Mouse (Mus musculus) midbrain, embryonic 10.5 days (tissue): ENCODE measurements around the gene Tcf7l2. TPM values are rescaled to one million over a fixed set of nuclear protein-coding genes. Genes with fewer than 3 reads are reported as not detected.

Experiments
- DNase-seq: peaks from one replicate; pipeline ENCODE4 v3.0.0-alpha.2; 2017; ENCODE audit warnings: low spot score
- H3K27ac ChIP-seq: fragments of 300-500 bp; sonication (generic); replicated peaks from 2 replicates; pipeline ENCODE4 v1.5.1; 2016; ENCODE audit warnings: mild to moderate bottlenecking
- H3K27me3 ChIP-seq: fragments of 300-500 bp; sonication (generic); 2 replicates; pipeline ENCODE4 v1.6.1; 2016; ENCODE audit warnings: low read depth, mild to moderate bottlenecking; ENCODE audit not compliant: poor library complexity, severe bottlenecking
- H3K36me3 ChIP-seq: fragments of 300-500 bp; sonication (generic); 2 replicates; pipeline ENCODE4 v1.6.1; 2016; ENCODE audit warnings: mild to moderate bottlenecking, moderate library complexity
- H3K4me1 ChIP-seq: fragments of 300-500 bp; sonication (generic); 2 replicates; pipeline ENCODE4 v1.6.1; 2016
- H3K4me3 ChIP-seq: fragments of 300-500 bp; sonication (generic); 2 replicates; pipeline ENCODE4 v1.5.1; 2016; ENCODE audit warnings: mild to moderate bottlenecking, moderate library complexity
- H3K9me3 ChIP-seq: fragments of 300-500 bp; sonication (generic); replicated peaks from 2 replicates; pipeline ENCODE4 v1.6.1; 2016; ENCODE audit warnings: mild to moderate bottlenecking
- WGBS: fragments of 180-500 bp; shearing (Covaris S2); methylation state at CpG from one replicate; pipeline ENCODE4 v1.1.7; 2016; 5-methylcytosine and 5-hydroxymethylcytosine counted together
- polyA plus RNA-seq: library from polyadenylated mRNA; unstranded; fragments of >200 nt; fragmentation: Nextera tagmentation; extraction: Ambion mirVana; gene quantifications from 2 replicates; pipeline ENCODE4 v1.2.1, GENCODE M21; 2016

Gene Tcf7l2
- polyA plus RNA-seq, 1 experiment from 2014 or later: 180 TPM

DNA sequence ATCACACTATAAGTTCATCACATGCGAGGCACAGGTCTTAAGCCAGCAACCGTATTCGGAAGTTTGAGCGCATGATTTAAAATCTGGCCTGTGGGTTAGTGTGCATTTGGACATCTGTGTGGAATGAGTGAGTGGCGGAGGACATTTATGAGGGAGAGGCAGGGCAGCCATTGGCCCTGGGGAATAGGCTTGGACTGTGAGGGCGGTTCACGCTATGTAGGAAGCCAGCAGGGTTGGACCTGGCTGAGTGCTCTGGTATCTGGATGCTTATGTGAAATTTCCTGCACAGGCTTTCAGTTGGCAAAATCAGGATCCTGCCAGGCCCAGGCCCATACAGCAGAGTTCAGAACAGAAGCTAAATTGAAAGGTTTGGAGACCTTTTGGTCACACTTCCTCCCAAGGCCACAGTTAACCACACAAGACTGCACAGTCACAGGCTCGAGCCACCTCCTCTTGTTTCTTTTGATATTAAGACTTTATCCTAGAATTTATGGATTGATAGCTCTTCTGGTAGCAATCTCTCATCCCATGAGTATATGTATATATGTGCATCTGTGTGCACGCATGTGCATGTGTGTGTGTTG is 89.4 kb downstream of the Tcf7l2 start:
- Histone ChIP-seq H3K27me3 (no peaks in the 10 kb centered on the region), H3K27ac (no peak overlapping the region), H3K4me1 (peaks cover 19% of the 10 kb centered on the region), H3K36me3 (peaks cover 54% of the 10 kb centered on the region), H3K4me3 (no peak overlapping the region), H3K9me3 (0 out of 2 replicates have a peak, but pooled peaks cover 3% of the 10 kb centered on the region)
- 94% methylated on average over 9 of the region's 9 CpGs for WGBS
- no peak for DNase-seq

DNA sequence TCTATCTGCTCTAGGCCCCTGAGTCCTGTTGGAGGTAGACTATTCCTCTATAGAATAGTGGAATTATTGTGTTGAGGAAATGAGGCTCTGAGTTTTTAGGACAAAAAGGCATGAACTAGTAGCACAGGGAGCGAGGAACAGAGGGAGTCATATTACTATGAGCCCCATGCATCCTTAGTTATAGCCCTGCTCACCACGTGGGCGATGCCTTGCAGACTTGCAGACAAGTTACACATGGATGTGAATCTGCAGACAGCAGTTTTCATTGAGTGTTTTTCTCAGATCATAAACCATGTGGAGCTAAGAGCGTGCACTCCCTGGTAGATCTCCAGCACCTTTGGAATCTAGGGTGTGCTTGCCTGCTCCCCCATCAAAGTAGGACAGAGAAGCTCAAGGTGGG is 90.5 kb downstream of the Tcf7l2 start:
- no peak overlapping the region for H3K4me3 ChIP-seq
- WGBS: 88% methylated on average over 4 of the region's 4 CpGs
- H3K9me3 ChIP-seq: 0 out of 2 replicates have a peak, but pooled peaks cover 3% of the 10 kb centered on the region
- no peaks in the 10 kb centered on the region for H3K27me3 ChIP-seq
- H3K27ac ChIP-seq: no peak overlapping the region
- no peak for DNase-seq
- peaks cover 46% of the 10 kb centered on the region for H3K36me3 ChIP-seq
- peaks cover 29% of the 10 kb centered on the region for H3K4me1 ChIP-seq

DNA sequence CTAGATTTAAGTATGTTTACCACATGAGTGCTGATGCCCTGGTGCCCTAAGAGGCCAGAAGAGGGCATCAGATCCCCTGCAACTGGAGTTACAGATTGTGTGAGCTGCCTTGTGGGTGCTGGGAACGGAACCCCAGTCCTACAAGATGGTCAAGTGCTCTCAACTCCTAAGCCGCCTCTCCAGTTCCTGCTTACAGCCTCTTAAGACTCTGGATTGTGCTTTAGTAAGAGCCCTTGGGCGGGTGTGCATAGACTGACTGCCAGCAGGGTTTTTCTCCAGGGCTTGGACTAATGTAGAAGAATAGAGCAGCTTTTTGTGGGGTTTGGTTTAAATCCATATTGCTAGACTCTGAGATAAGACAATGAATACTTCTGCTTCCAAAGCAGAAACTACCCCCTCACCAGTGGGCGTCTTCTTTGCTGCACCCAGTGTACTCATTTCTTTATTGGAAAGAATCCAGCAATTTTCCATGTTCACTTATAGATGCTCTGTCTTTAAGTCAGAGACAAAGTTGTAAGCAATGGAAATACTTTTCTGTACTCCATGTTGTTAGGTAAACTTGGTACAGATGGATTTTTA is 92.3 kb downstream of the Tcf7l2 start:
- H3K4me1 ChIP-seq: peaks cover 37% of the 10 kb centered on the region
- 0 out of 2 replicates have a peak, but pooled peaks cover 3% of the 10 kb centered on the region for H3K9me3 ChIP-seq
- H3K27me3 ChIP-seq: no peaks in the 10 kb centered on the region
- no peak overlapping the region for H3K4me3 ChIP-seq
- H3K27ac ChIP-seq: no peak overlapping the region
- DNase-seq: no peak
- H3K36me3 ChIP-seq: peaks cover 38% of the 10 kb centered on the region
- WGBS: 93% methylated on average over 4 of the region's 4 CpGs

DNA sequence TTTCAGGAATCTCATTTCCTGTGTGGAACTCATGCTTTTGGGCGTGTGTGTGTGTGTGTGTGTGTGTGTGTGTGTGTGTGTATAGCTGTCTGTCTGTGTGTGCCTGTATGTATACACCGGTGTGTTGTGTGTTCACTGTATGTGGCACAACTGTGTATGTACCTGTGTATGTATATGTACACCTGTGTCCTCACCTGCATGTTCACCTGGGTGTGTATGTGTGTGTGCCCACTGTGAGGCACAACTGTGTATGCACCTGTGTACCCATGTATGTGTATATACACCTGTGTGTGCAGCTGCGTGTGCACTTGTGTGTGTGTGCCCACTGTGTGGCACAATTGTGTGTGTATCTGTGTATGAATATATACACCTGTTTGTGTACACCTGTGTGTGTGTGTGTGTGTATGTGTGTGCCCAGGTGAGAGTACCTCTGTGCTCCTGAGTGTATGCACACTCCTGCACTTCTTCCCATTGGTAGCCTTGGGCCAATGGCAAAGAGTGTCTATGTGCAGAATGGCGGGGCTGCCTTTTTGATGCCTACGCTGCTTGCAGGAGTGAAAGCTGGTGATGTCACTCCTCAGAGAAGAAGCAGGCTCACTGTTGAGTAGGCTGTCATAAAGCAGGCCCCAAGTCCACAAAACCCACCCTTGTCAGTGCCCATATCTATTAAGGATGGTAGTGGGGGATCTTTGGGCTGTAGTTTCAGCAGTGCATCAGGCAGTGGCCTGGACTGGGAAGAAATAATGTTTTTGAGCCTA is 95.5 kb downstream of the Tcf7l2 start:
- peak overlapping the region; percentile 42; the same call in 1 of the 2 replicates for H3K27ac ChIP-seq
- peaks cover 24% of the 10 kb centered on the region for H3K36me3 ChIP-seq
- no peak for DNase-seq
- 0 out of 2 replicates have a peak, but pooled peaks cover 3% of the 10 kb centered on the region for H3K9me3 ChIP-seq
- peak overlapping the region; percentile 32; the same call in 1 of the 2 replicates for H3K4me3 ChIP-seq
- WGBS: 90% methylated on average over 5 of the region's 5 CpGs
- no peaks in the 10 kb centered on the region for H3K27me3 ChIP-seq
- H3K4me1 ChIP-seq: peaks cover 59% of the 10 kb centered on the region

DNA sequence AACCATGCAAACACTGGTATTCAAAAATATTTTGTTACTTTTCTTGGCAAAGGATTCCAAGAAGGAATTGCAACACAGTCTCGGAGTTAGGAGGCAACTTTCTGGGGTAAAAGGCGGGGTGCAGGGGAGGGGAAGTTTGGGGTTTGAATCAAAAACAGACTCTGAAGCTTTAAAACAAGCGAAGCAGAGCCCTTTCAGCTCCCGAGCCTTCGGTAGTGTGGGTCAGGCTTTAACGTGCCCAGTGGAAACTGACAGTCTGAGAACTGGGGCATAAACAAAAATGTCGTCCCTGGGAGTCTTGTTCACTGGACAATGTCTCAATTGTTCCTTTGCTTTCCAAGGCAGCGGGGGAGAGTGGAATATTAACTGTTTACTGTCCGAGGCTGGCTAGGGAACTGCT is 96.3 kb downstream of the Tcf7l2 start:
- DNase-seq: peak; percentile 43
- Histone ChIP-seq H3K27ac (peak overlapping the region; percentile 71), H3K9me3 (0 out of 2 replicates have a peak, but pooled peaks cover 3% of the 10 kb centered on the region), H3K4me1 (peaks cover 59% of the 10 kb centered on the region), H3K4me3 (peak overlapping the region; percentile 32; the same call in 1 of the 2 replicates), H3K36me3 (peaks cover 20% of the 10 kb centered on the region), H3K27me3 (no peaks in the 10 kb centered on the region)
- 12% methylated on average over 9 of the region's 9 CpGs for WGBS

DNA sequence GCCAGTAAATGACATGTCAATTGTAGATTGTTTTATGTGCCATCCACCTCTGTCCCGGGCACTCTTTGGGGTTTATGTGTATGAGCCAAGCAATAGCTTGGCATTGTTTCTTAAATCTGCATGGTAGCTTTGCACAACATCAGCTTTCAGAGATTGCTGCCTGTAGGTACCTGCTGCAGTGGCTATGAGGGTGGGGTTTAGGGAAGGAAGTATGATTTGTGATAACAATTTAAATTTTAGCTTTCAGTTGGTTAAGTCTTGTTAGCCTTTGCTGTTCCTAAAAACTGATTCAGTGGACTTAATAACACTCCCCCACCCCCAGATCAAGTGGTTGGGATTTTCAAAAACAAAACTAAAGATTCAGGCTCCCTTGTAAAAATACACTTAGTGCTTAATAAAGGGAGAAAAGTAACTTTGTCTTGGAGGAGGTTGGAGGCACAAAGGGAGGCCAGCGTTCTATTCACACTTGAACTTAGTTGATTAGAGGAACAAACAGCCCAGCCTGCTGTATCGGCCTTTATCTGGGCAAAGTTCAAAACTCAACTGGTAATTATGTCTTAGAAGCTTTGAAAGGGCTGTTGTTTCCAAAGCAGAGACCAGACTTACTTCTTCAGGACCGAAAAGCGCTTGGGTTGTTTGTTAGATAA is 96.9 kb downstream of the Tcf7l2 start:
- DNase-seq: no peak
- H3K4me3 ChIP-seq: no peak overlapping the region
- 54% methylated on average over 5 of the region's 5 CpGs for WGBS

DNA sequence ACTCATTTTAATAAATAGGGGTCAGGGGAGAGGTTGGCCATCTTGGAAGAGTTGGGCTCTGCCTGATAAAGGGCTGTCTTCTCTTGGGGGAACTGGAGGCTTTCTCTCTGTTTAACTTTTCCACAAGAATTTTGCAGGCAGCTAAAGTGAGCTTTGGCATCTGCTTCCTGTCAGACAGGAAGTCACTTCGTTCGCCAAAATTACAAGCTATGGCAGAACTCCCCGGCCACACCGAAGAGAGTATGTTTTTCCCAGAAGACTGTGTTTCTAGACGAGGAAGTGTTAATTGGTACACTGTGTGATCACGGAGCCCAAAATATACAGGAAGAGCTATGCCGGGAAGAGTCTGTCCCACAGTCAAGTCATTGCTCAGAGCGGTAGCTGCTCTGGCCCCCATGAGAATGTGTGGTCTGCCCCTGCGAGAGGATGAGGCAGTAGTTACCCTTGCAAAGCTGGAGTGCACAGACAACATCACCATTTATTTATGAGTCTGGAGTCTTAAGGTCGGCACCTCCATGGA is 97.5 kb downstream of the Tcf7l2 start:
- no peak for DNase-seq
- WGBS: 80% methylated on average over 10 of the region's 10 CpGs
- peaks cover 64% of the 10 kb centered on the region for H3K4me1 ChIP-seq
- peak overlapping the region; percentile 68 for H3K27ac ChIP-seq
- no peak overlapping the region for H3K4me3 ChIP-seq
- no peaks in the 10 kb centered on the region for H3K27me3 ChIP-seq
- H3K36me3 ChIP-seq: peaks cover 9% of the 10 kb centered on the region; the same call in 1 of the 2 replicates
- H3K9me3 ChIP-seq: no peaks in the 10 kb centered on the region

More for the DNA sequence above, 96.9 kb downstream of the Tcf7l2 start:
- Histone ChIP-seq H3K9me3 (0 out of 2 replicates have a peak, but pooled peaks cover 3% of the 10 kb centered on the region), H3K27ac (peak overlapping the region; percentile 68), H3K27me3 (no peaks in the 10 kb centered on the region), H3K4me1 (peaks cover 59% of the 10 kb centered on the region), H3K36me3 (peaks cover 14% of the 10 kb centered on the region)

DNA sequence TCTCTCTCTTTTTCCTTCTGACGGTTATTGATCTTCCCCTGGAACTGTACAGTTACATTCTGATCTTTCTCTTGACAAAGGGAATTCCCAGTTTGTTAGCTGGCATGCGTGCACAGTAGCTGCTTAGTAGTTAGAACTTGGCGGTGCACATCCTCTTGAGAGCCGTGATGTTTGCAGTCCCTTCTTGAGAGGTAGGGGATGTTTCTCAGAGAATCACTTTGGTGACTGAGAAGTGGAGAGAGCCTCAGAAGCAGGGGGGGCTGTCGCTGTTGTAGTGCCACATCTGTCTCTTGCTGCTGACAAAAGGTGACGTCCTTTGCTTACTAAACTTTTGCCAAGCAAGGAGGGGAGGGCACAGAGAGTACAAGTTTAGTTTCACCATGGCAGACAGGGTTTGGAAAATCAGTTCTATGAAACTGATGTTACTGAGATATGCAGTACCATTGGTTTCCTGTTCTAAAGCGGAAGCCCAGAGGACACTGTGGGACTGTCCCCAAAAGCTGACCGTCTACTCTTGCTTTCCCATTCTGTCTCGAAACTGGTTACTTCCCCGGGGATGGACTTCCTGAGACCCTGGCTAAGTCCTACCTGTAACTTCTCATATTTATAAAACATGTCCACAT is 99.0 kb downstream of the Tcf7l2 start:
- Histone ChIP-seq H3K9me3 (no peaks in the 10 kb centered on the region), H3K36me3 (peaks cover under 1% of the 10 kb centered on the region; the same call in 1 of the 2 replicates), H3K4me1 (peaks cover 73% of the 10 kb centered on the region), H3K4me3 (no peak overlapping the region), H3K27me3 (no peaks in the 10 kb centered on the region), H3K27ac (0 out of 2 replicates have a peak overlapping the region, but pooled peaks have one; percentile 38)
- 79% methylated on average over 10 of the region's 10 CpGs for WGBS
- DNase-seq: no peak

DNA sequence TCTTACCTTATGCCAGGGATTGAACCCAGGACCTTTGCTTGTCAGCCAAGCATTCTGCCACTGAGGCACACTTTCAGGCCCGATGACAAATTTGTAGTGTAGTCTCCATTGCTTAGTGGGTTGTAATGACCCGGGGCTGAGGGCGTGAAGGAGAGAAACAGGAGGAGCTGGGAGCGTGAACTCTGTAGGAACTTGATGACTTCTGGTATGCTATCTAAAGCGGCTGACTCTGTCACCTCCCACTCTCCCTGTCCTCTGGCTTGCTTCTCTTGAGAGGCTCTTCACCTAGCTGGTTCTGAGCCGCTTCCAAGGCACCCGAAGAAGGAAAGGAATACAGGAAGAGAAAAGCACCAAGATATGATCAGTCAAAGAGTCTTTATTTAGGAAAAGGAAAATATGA is 100.4 kb downstream of the Tcf7l2 start:
- H3K36me3 ChIP-seq: peaks cover 7% of the 10 kb centered on the region
- 87% methylated on average over 7 of the region's 7 CpGs for WGBS
- no peak for DNase-seq
- H3K9me3 ChIP-seq: no peaks in the 10 kb centered on the region
- H3K4me1 ChIP-seq: peaks cover 66% of the 10 kb centered on the region
- no peaks in the 10 kb centered on the region for H3K27me3 ChIP-seq
- no peak overlapping the region for H3K27ac ChIP-seq
- no peak overlapping the region for H3K4me3 ChIP-seq

DNA sequence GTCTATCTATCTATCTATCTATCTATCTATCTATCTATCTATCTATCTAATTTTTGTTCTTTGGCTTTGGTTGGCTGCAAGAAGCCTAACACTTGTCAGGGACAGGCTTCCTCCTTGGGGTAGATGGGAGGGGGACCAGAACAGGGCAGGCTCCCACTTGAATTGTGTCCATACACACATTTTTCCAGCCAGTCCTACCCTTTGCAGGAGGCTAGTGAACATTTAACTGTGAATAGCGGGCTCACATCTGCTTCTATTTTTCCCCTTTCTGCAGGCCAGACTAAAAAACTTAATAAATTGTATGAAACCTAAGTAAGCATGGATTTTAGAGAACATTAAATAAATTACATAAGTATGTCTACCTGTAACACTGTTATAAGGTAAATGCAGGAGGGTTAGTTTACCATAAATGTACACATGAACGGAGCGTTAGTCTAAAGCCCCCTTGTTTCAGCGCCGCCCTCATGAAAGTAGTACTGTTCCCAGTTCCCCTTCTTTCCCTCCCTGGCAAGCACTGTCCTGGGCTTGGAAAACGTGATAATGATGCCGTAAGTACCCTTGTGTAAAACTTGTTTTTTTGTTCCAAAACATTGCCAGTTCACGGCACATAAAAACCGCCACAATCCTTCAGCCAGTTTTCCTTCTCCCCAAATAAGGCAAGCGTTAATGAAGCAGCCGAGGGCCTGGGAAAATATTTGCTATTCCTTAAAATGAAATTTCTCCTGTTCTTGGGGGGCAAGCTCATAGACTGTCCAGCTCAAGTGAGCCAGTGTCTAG is 101.7 kb downstream of the Tcf7l2 start:
- Histone ChIP-seq H3K4me3 (no peak overlapping the region), H3K36me3 (peaks cover 7% of the 10 kb centered on the region), H3K27ac (no peak overlapping the region), H3K4me1 (peaks cover 55% of the 10 kb centered on the region), H3K27me3 (no peaks in the 10 kb centered on the region), H3K9me3 (no peaks in the 10 kb centered on the region)
- no peak for DNase-seq
- WGBS: 91% methylated on average over 11 of the region's 11 CpGs

DNA sequence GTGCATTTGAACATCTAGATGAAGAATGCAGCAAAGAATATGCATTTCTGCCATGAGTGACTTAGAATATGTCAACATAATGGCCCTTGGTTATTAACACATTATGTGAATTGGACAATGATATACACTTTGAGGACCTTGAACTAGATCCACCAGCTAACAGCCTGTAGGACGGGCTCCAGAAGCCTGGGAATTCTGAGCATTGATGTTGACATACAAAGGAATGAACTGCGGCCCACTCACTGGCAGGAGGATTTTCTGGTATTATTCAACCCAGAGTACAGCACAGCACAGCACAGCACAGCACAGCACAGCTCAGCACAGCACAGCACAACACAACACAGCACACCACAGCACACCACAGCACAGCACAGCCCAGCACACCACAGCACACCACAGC is 104.1 kb downstream of the Tcf7l2 start:
- Histone ChIP-seq H3K4me3 (no peak overlapping the region), H3K36me3 (peaks cover 7% of the 10 kb centered on the region), H3K27ac (peak overlapping the region; percentile 33; the same call in 1 of the 2 replicates), H3K4me1 (peaks cover 41% of the 10 kb centered on the region), H3K9me3 (no peaks in the 10 kb centered on the region), H3K27me3 (no peaks in the 10 kb centered on the region)
- no peak for DNase-seq
- WGBS: 83% methylated on average over 2 of the region's 2 CpGs
